Mouse (Mus musculus) neural tube, embryonic 11.5 days (tissue): ENCODE results near the gene Oma1. TPM values are rescaled to one million over a fixed set of nuclear protein-coding genes. Genes with fewer than 3 reads are reported as not detected.

ENCODE experiments used
- ATAC-seq: fragments of 200-750 bp; cut with Nextera tagmentation; 2 replicates; pipeline ENCODE4 v1.8.0; 2017; ENCODE audit warnings: moderate number of reproducible peaks, mild to moderate bottlenecking, moderate TSS enrichment, moderate library complexity; ENCODE audit not compliant: insufficient read depth, low FRiP score, low TSS enrichment
- DNase-seq: peaks from one replicate; pipeline ENCODE4 v3.0.0-alpha.2; 2015; ENCODE audit warnings: low spot score
- H3K27ac ChIP-seq: fragments of 300-500 bp; sonication (generic); 2 replicates; pipeline ENCODE4 v1.5.1; 2014; ENCODE audit warnings: low read depth, mild to moderate bottlenecking, low read length
- H3K27me3 ChIP-seq: fragments of 300-500 bp; sonication (generic); 2 replicates; pipeline ENCODE4 v1.6.1; 2014; ENCODE audit warnings: mild to moderate bottlenecking, low read length, mixed read lengths; ENCODE audit not compliant: control insufficient read depth, insufficient read depth
- H3K36me3 ChIP-seq: fragments of 300-500 bp; sonication (generic); 2 replicates; pipeline ENCODE4 v1.6.1; 2014; ENCODE audit warnings: mild to moderate bottlenecking, low read length, moderate library complexity, mixed read lengths; ENCODE audit not compliant: control insufficient read depth, insufficient read depth
- H3K4me1 ChIP-seq: fragments of 300-500 bp; sonication (generic); 2 replicates; pipeline ENCODE4 v1.6.1; 2014; ENCODE audit warnings: low read length, mixed read lengths; ENCODE audit not compliant: control insufficient read depth, insufficient read depth
- H3K4me2 ChIP-seq: fragments of 300-500 bp; sonication (generic); 2 replicates; pipeline ENCODE4 v1.6.1; 2014; ENCODE audit warnings: low read depth, mild to moderate bottlenecking, moderate library complexity
- H3K4me3 ChIP-seq: fragments of 300-500 bp; sonication (generic); 2 replicates; pipeline ENCODE4 v1.5.1; 2014; ENCODE audit warnings: low read depth, low read length
- H3K9ac ChIP-seq: fragments of 300-500 bp; sonication (generic); 2 replicates; pipeline ENCODE4 v1.6.1; 2014; ENCODE audit warnings: mild to moderate bottlenecking, low read length
- H3K9me3 ChIP-seq: fragments of 300-500 bp; sonication (generic); 2 replicates; pipeline ENCODE4 v1.6.1; 2016; ENCODE audit warnings: low read length; ENCODE audit not compliant: control insufficient read depth
- WGBS: fragments of 180-500 bp; shearing (Covaris S2); extraction: QIAGEN DNeasy Blood & Tissue Kit; methylation state at CpG from one replicate; pipeline ENCODE4 v1.1.7; 2014; 5-methylcytosine and 5-hydroxymethylcytosine counted together
- polyA plus RNA-seq: library from polyadenylated mRNA; unstranded; fragments of >200 nt; fragmentation: Nextera tagmentation; extraction: Ambion mirVana; gene quantifications from 2 replicates; pipeline ENCODE4 v1.2.1, GENCODE M21; 2014

Gene Oma1
- polyA plus RNA-seq, 1 experiment from 2014 or later, result 13.3 TPM

- DNase-seq, result no peak
- WGBS, result 84% methylated on average over 3 of the region's 3 CpGs
- H3K27me3 ChIP-seq, result no peaks in the 10 kb centered on the region
- ATAC-seq, result no peak
- no peak overlapping the region for H3K4me2 ChIP-seq
- no peaks in the 10 kb centered on the region for H3K36me3 ChIP-seq
- no peaks in the 10 kb centered on the region for H3K4me1 ChIP-seq
- H3K9me3 ChIP-seq, result no peaks in the 10 kb centered on the region
- H3K27ac ChIP-seq, result no peak overlapping the region
- H3K4me3 ChIP-seq, result no peak overlapping the region
- no peak overlapping the region for H3K9ac ChIP-seq
These were observed 91.7 kb downstream of the Oma1 start for GRCm38 (mm10) chr4:103405321-103405720.

GRCm38 (mm10) chr4:103410217-103410799, 96.7 kb downstream of the Oma1 start:
- H3K36me3 ChIP-seq, result no peaks in the 10 kb centered on the region
- no peak overlapping the region for H3K27ac ChIP-seq
- H3K4me1 ChIP-seq, result no peaks in the 10 kb centered on the region
- no peaks in the 10 kb centered on the region for H3K27me3 ChIP-seq
- no peak for ATAC-seq
- H3K9ac ChIP-seq, result no peak overlapping the region
- H3K4me3 ChIP-seq, result no peak overlapping the region
- no peaks in the 10 kb centered on the region for H3K9me3 ChIP-seq
- no peak overlapping the region for H3K4me2 ChIP-seq
- no peak for DNase-seq
- WGBS, result 16% methylated on average over 4 of the region's 4 CpGs

Other genes starting within 250 kb of the Oma1 start
- gene Mier1, start 199.4 kb upstream of the Oma1 start, polyA plus RNA-seq, result 29.6 and 34.5 TPM in 2 replicates
- gene Wdr78, start 199.3 kb upstream of the Oma1 start, polyA plus RNA-seq, result 5.7 and 5.8 TPM in 2 replicates
- 12.0 TPM in 2 replicates for gene Slc35d1, start 98.6 kb upstream of the Oma1 start, polyA plus RNA-seq
- not detected in 2 replicates for gene 4921539E11Rik, start 22.9 kb upstream of the Oma1 start, polyA plus RNA-seq